Mouse (Mus musculus) ovary, adult 2 months (tissue): Measurements from ENCODE around the gene Mitf. TPM values are rescaled to one million over a fixed set of nuclear protein-coding genes. Genes with fewer than 3 reads are reported as not detected.

Experiments used
- polyA plus RNA-seq: library from polyadenylated mRNA; depleted of rRNA; stranded (reverse); fragments of >200 nt; gene quantifications from 2 replicates; pipeline ENCODE4 v1.2.3, GENCODE M21; 2012; rRNA removed

Gene Mitf
- polyA plus RNA-seq: 8.8 and 11.7 TPM in 2 replicates

DNA sequence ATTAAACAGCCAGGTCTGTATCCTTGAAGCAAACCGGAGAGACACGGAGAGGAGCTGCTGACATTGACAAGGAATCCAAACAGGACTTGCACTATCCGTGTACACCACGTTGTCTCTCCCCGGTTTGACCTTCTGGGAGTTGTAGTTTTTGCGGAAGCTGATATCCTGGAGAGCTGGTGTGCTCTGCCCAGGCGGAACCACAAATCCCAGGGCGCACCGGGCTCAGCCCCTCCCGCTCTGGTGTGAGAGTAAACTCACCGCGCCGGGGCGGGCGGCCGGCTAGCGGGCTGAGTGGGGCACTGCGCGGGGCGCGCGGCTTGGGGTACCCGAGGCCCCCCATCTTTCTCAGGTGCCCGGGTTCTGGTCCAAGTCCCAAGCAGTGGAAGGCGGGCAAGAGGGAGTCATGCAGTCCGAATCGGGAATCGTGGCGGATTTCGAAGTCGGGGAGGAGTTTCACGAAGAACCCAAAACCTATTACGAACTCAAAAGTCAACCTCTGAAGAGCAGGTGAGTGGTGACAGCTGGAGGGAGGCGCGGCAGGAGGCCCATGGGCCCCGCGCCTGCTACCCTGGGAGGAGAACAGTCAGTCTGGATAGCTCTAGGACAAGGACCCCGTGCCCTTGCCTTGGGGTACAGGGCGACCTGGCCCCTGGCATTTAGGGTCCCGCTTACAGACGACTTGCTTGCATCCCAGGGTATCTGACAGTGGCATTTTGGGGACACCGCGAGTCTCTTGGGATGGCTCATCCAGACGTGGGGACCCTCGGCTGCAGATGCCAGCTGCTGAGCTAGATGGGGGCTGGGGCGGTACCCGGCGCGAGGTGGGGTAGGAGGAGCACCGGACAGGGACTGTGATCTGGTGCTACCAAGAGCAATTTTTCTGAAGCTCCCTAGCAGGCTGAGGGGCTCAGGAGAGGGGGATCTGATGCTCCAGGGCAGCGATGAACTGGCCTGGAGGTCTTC, at the start of gene Mitf:
Mitf (plus strand) TSS at position 272 of the 963 bp plus-strand sequence.

Other genes with a start within 250 kb of the Mitf start
- gene Frmd4b, start 189.5 kb upstream of the Mitf start, polyA plus RNA-seq: 11.7 and 12.2 TPM in 2 replicates